Mouse (Mus musculus) cerebellum, postnatal 10 days (tissue): ENCODE results near the gene AI854703.

ENCODE experiments used
- DNase-seq, 2 experiments: peaks; one replicate each; pipeline ENCODE4 v3.0.0; 2021; ENCODE audit warnings: mixed read lengths in 2 of 2

Gene AI854703

DNA sequence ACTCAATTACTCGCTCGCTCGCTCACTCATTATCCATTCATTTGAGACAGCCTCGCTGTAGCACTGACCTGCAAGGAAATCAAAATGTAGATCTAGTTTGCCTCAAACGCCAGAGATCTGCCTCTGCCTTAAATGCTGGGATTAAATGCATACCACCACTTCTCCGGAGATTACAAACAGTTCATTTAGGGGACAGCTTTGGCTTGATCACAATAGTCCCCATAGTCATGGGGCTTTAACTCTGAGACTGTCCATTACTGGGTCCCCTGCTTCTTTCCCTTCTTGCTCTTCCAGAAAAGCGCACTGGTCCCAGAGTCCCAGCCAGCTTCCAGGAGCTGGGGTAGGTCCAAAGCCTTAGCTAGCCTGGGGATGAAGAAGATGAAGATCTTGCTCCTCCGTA is at the start of gene AI854703:
TSS of gene AI854703 (plus strand) at position 301 of the 400 bp plus-strand sequence.
- DNase-seq: no peak

- no peak for DNase-seq
Observed at GRCm38 (mm10) chr6:48578736-48579135, 47.8 kb upstream of the AI854703 start.

GRCm38 (mm10) chr6:48579215-48579648 is 47.3 kb upstream of the AI854703 start:
- no peak for DNase-seq

DNA sequence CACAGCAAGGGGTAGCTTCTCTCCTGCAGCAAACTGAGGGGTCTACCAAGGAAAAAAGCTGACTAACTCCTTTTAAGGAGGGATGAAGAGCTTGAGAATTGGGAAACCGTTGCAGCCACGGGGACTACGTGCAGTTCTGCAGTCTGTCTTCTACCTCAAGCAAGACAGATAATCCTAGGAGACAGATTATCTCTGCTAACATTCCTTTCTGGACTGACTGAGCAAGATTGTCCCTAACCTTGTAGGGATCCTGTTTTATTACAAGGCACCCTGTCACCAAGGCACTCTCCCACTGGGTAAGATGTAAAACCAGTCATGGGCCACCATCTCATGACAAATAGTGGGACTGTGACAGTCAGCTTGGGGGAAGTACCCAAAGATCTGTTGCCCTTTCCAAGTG is 45.3 kb upstream of the AI854703 start:
- DNase-seq: no peak

GRCm38 (mm10) chr6:48582037-48582436 is 44.5 kb upstream of the AI854703 start:
- DNase-seq: peak; percentile 67 to 86

DNA sequence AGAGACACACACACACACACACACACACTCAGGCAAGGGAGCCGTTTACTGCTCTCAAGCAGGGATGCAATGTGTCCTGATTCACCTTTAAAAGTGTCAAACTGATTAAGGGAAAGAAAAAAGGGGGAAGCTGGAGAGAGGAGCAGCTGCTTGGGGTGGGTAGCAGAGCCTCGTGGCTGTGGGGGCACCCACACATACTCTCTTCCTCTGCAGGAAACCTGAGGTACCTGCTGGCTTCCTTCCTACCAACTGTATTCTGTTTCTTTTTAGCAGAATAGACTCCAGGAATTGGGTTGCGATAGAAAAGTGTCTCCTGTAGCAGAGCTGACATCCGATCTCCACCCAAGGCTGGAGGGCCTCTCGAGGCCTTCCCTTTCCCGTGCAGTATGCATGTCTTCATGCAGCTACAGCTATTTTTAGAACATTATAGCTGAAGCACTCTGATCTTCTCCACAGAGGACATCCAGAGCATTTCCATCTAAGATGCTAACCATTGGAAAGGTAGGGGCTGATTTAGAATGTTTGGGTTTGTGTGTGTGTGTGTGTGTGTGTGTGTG is 37.3 kb upstream of the AI854703 start, which contains the start of gene Gm45021:
TSS of gene Gm45021 (plus strand) at position 417 of the 557 bp plus-strand sequence.
- DNase-seq: no peak

DNA sequence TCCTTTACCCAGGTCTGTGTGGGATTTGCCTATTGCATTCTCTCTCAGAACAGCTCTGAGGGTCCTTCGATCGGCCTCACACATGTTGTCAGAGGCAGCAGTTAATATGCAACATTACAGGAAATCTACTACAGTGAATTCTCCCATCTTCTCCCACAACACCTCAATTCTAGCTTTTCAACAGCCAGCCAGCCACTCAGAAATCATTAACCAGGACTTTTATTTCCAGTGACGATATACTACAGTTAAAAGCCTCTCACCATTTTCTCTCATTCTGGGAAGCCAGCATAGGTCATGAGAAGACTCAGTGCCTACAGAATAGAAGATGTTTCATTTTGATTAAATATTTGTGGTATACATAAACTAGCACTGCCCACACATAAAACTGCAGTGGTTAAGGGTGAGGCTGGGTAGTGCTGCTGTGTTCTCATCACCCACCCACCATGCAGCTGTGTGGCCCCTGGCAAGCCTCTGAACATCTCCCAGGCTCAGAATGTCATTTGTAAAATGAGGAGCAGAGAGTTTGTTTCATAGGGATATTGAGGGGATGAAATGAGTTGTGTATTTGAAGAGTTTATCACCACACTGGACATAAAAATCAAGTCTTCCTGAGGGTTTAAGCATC is 35.2 kb upstream of the AI854703 start:
- DNase-seq: no peak

DNA sequence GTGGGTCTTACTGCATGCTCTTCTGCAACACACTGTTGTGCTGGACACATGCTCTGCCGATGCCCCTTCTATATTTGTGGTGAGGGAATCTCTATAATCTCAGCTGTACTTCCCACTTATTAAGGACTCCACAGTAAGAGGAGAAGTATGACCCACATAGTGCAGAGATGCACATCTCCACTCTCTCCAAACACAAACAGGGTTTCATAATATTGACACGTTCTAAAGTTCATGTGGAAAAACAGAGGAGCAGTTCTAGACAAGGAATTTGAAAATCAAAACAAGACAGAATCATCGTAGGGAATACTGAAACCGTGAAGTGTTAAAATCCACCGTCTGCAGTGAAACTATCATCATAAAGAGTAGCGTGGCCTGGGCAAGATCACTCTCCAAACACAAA is 34.7 kb upstream of the AI854703 start:
- no peak for DNase-seq

DNA sequence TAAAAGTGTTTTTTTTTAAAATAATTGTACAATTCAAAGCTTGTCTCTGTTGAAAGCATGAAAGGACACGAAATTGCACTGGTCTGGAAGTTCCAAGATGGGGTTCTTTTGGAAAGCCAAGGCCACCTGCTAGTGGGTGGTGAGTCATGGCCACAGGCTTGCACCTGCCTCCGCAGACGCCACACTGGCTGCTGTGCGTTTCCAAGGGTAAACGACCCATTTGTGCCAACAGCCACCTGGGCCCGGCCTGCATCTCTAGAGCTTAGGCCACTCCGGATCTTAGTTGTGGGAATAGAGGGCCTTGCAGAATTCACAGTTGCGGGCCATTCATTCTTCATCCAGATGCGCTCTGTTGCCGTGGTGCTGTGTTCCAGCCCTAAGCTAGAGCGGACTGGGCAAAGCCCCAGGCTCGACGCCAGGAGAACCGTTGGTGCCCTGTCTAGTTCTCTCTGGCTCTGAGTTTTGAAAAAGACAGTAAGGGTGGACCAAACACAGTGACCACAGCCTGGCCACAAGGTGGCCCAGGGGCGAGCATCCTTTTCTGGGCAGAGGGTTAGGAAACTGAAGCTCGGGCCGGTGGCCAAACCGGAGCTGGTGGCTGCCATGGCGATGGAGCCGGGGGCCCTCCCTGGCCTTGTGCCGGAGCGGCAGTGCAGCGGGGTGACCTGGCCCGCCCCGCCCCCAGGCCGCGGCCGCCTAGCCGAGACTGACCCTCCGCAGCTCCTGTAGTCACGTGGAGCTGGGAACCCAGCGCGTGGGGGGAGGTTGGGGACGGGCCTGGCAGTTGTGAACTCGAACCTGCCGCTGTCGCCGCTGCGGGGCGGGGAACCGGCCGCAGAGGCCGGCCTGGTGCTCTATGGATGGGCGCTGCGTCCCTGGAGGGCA is 33.2 kb upstream of the AI854703 start, which contains the start of the genes Repin1 and Gm44965:
TSS of gene Repin1 (plus strand) at position 726 of the 885 bp plus-strand sequence.
TSS of gene Gm44965 (plus strand) at position 784 of the 885 bp plus-strand sequence.
- DNase-seq: peak; percentile 99 to 100

DNA sequence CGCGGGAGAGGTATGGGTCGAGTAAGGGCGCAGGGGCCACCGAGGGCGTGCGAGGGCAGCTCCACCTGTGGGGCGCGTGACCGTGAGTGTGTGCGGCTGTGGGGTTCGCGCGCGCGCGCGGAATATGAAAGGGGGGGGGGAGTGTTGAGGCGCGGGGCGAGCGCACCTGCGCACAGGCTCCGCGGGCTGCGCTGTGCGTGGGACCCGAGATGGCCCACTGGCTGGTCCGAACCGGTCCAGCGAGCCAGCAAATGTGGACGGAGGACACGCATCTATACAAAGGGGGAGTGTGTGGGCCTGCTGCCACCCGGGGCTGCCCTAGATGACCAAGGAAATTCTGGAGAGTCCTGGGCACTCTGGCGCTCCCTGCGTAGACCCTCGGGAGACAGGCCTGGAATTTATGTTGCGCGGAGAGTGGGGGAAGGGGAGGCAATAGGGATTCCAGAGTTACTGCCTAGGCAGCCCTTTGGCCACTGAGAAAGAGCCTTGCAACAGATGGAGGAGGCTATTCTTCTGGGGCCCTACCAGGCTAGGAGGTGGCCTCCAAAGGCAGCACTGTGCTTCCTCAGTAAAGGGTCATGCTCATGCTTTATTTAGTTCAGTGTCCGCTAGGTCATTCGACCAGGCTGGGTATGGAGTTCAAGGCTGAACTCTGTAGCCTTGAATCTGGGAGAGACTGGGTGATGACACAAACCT is 32.4 kb upstream of the AI854703 start:
- DNase-seq: no peak

DNA sequence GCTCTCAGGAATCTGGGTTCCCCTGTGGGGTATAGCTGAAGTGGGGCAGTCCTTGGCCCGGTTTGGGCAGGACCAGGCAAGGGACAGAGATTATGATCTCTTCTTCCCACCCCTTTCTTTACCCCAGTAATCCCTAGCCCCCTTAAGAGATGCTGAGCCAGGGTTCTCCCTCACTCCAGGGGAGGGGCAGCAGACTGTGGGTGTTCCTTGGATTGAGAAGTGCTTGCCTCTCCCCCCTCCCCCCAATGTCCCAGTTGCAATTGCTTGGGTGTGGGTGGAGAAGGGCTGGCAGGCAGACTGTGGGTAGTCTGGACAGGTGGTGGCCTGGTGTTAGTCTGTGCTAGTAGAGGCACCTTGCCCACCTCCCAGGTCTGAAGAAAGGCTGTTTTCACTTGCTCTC is 31.3 kb upstream of the AI854703 start:
- peak; percentile 31 to 36 for DNase-seq

DNA sequence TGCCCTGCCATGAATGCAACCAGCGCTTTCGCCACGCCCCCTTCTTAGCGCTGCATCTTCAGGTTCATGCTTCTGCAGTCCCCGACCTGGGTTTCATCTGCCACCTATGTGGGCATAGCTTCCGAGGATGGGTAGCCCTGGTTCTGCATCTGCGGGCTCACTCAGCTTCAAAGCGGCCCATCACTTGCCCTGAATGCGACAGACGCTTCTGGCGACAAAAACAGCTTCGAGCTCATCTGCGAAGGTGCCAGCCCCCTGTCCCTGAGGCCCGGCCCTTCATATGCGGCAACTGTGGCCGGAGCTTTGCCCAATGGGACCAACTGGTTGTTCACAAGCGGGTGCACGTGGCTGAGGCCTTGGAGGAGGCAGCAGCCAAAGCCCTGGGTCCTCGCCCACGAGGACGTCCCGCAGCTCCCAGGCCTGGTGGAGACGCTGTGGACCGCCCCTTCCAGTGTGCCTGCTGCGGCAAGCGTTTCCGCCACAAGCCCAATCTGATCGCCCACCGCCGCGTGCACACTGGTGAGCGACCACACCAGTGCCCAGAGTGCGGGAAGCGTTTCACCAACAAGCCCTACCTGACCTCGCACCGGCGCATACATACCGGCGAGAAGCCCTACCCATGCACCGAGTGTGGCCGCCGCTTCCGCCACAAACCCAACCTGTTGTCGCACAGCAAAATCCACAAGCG is 29.9 kb upstream of the AI854703 start:
- DNase-seq: no peak

- no peak for DNase-seq
Observed at GRCm38 (mm10) chr6:48597233-48597625, 29.3 kb upstream of the AI854703 start.

GRCm38 (mm10) chr6:48600594-48600993 is 26.0 kb upstream of the AI854703 start:
- no peak for DNase-seq

GRCm38 (mm10) chr6:48601271-48602079 is 25.1 kb upstream of the AI854703 start, which contains the start of gene Zfp775:
Zfp775 (plus strand) TSS chr6:48602063.
- DNase-seq: peak; percentile 99 to 100

DNA sequence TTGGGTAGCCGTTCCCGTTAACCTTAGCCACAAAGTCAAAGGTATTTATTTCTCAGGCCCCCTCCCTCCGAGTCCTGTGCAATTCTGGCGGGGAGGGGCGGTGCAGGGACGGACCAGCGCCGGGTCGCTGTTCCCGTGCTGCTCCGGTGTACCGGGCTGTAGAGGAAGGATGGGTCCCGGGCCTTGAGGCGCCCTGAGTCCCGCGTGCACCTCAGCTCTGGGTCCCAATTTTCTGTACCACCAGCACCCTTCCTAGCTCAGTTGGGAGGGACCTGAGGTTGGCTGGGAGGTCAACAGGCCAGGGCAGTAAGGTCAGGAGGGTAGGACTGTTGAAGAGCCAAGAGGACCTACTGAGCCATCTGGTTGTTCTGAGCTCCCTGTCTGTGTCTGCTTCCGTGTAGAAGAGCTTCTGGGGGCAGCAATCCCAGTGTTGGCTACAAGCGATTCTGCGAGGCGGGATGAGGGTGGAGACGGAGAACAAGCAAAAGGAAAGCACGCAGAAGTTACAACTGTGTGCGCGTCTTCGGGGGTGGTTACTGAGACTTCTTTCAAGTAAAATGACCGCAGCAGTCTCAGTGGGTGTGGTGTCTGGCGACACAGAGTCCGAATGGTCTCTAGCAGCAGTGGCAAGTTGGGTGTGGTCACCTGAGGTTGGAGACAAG is 24.4 kb upstream of the AI854703 start:
- DNase-seq: peak in 1 of 2 experiments; percentile 64

- DNase-seq: no peak
Observed at GRCm38 (mm10) chr6:48608124-48608523, 18.4 kb upstream of the AI854703 start.

GRCm38 (mm10) chr6:48609512-48609911 is 17.1 kb upstream of the AI854703 start:
- peak in 1 of 2 experiments; percentile 20 for DNase-seq

DNA sequence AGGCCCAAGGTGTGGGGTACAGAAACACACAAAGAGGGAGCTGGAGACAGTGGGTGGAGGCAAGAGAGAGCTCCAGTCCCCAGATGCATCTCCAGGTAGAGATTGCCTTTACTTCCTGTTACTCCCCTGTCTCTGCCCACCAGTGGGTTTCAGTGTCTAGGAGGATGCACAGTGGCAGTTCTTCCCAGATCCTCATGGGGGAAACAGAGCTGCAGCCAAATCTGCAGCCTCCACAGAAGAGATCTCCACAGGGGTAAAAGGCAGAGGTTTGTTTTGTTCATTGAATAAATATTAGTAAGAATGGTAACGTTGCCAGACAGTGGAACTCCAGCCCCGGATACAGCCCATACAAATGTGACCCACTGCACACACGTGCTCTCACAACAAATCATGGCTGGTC is 15.9 kb upstream of the AI854703 start:
- DNase-seq: no peak

- no peak for DNase-seq
Observed at GRCm38 (mm10) chr6:48613464-48613863, 13.1 kb upstream of the AI854703 start.

DNA sequence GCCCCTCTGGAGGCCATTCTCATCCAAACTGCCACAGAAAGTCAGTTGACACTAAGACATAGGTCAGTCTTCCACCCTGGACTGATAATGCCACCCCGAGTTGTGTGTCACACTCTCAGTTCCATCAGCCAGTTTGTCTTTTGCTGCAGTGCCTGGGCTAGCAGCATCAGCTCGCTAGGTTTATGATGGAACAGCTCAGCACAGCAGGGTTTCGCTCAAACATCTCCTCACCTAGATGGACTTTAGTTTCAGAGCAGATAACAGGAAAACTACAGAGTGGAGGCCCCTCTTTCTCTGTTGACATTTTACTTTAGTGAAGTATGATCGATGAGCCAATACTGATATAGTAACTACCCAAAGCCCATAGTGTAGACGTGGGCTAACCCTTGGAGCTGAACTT is 11.8 kb upstream of the AI854703 start:
- no peak for DNase-seq
